Mouse (Mus musculus) limb, embryonic 13.5 days (tissue): ENCODE measurements at regions not wholly inside any gene's neighbourhood (a gene's known extent, or its start where the extent isn't known, plus 50 kb on each side); places are given as distances from the start of the nearest gene placed in this dataset.

Source experiments
- ATAC-seq: fragments of 200-750 bp; cut with Nextera tagmentation; 2 replicates; pipeline ENCODE4 v1.8.0; 2017; ENCODE audit warnings: low read depth, moderate number of reproducible peaks, moderate TSS enrichment; ENCODE audit not compliant: low FRiP score
- H3K27ac ChIP-seq: fragments of 300-500 bp; sonication (generic); 2 replicates; pipeline ENCODE4 v1.5.1; 2015; ENCODE audit warnings: inconsistent platforms, mild to moderate bottlenecking, moderate library complexity
- H3K27me3 ChIP-seq: fragments of 300-500 bp; sonication (generic); 2 replicates; pipeline ENCODE4 v1.6.1; 2015; ENCODE audit warnings: mild to moderate bottlenecking, inconsistent platforms
- H3K36me3 ChIP-seq: fragments of 300-500 bp; sonication (generic); 2 replicates; pipeline ENCODE4 v1.6.1; 2015; ENCODE audit warnings: inconsistent platforms, mild to moderate bottlenecking, moderate library complexity
- H3K4me1 ChIP-seq: fragments of 300-500 bp; sonication (generic); 2 replicates; pipeline ENCODE4 v1.6.1; 2015; ENCODE audit warnings: inconsistent platforms
- H3K4me2 ChIP-seq: fragments of 300-500 bp; sonication (generic); replicated peaks from 2 replicates; pipeline ENCODE4 v1.6.1; 2015; ENCODE audit warnings: inconsistent platforms, mild to moderate bottlenecking, moderate library complexity
- H3K4me3 ChIP-seq: fragments of 300-500 bp; sonication (generic); 2 replicates; pipeline ENCODE4 v1.5.1; 2015; ENCODE audit warnings: moderate library complexity, mild to moderate bottlenecking, inconsistent platforms
- H3K9ac ChIP-seq: fragments of 300-500 bp; sonication (generic); 2 replicates; pipeline ENCODE4 v1.6.1; 2015; ENCODE audit warnings: mild to moderate bottlenecking, inconsistent platforms
- H3K9me3 ChIP-seq: fragments of 300-500 bp; sonication (generic); 2 replicates; pipeline ENCODE4 v1.6.1; 2016; ENCODE audit warnings: inconsistent platforms
- WGBS: fragments of 180-500 bp; shearing (Covaris S2); methylation state at CpG from one replicate; pipeline ENCODE4 v1.1.7; 2015; 5-methylcytosine and 5-hydroxymethylcytosine counted together

GRCm38 (mm10) chr11:18012085-18012484, 58.4 kb upstream of the Etaa1 start:
- no peak overlapping the region for H3K4me2 ChIP-seq
- H3K4me3 ChIP-seq: no peak overlapping the region
- H3K36me3 ChIP-seq: no peaks in the 10 kb centered on the region
- H3K9me3 ChIP-seq: no peaks in the 10 kb centered on the region
- no peak overlapping the region for H3K27ac ChIP-seq
- 22% methylated on average over 5 of the region's 5 CpGs for WGBS
- ATAC-seq: no peak
- peaks cover 24% of the 10 kb centered on the region for H3K4me1 ChIP-seq
- peaks cover 10% of the 10 kb centered on the region; the same call in 1 of the 2 replicates for H3K27me3 ChIP-seq
- H3K9ac ChIP-seq: no peak overlapping the region

- peak overlapping the region; percentile 18 for H3K4me3 ChIP-seq
- peaks cover 10% of the 10 kb centered on the region; the same call in 1 of the 2 replicates for H3K27me3 ChIP-seq
- ATAC-seq: peak; percentile 66; the same call in 1 of the 2 replicates
- H3K4me2 ChIP-seq: peak overlapping the region; percentile 52
- peaks cover 19% of the 10 kb centered on the region for H3K4me1 ChIP-seq
- H3K27ac ChIP-seq: no peak overlapping the region
- no peak overlapping the region for H3K9ac ChIP-seq
- H3K9me3 ChIP-seq: no peaks in the 10 kb centered on the region
- WGBS: 6% methylated on average over 13 of the region's 13 CpGs
- no peaks in the 10 kb centered on the region for H3K36me3 ChIP-seq
Measured at GRCm38 (mm10) chr11:18011101-18011733, 57.5 kb upstream of the Etaa1 start.

- Histone ChIP-seq H3K4me3 (no peak overlapping the region), H3K4me1 (peaks cover 8% of the 10 kb centered on the region), H3K4me2 (no peak overlapping the region), H3K27ac (no peak overlapping the region), H3K9me3 (no peaks in the 10 kb centered on the region), H3K9ac (no peak overlapping the region), H3K36me3 (no peaks in the 10 kb centered on the region), H3K27me3 (peaks cover 4% of the 10 kb centered on the region; the same call in 1 of the 2 replicates)
- ATAC-seq: no peak
- WGBS: 85% methylated on average over 6 of the region's 6 CpGs
Measured at GRCm38 (mm10) chr11:18008140-18008539, 54.5 kb upstream of the Etaa1 start.
